Mouse (Mus musculus) layer of hippocampus, postnatal 14 days (tissue): Measurements from ENCODE around the gene Gm12216. TPM values are rescaled to one million over a fixed set of nuclear protein-coding genes. Genes with fewer than 3 reads are reported as not detected.

Experiments used
- DNase-seq, 2 experiments: peaks; one replicate each; pipeline ENCODE4 v3.0.0; 2021 to 2022; ENCODE audit warnings: low spot score in 2 of 2, mixed read lengths in 1 of 2
- microRNA-seq, 2 experiments: library from miRNA; unstranded; fragments of <30 nt; microRNA quantifications; one replicate each; pipeline ENCODE4 v1.2.0; 2021
- total RNA-seq, 2 experiments: library from RNA; stranded (reverse); gene quantifications; 2 replicates each; pipeline ENCODE4 v1.2.3; 2021

The Gm12216 gene
- total RNA-seq, 2 experiments from 2014 or later, result 2.4 to 4.1 TPM

- DNase-seq, result no peak
Measured at GRCm38 (mm10) chr11:53749716-53750352, 109.2 kb downstream of the Gm12216 start.

GRCm38 (mm10) chr11:53749306-53749705 is 109.8 kb downstream of the Gm12216 start:
- no peak for DNase-seq

- no peak for DNase-seq
Measured at GRCm38 (mm10) chr11:53748614-53749013, 110.4 kb downstream of the Gm12216 start.

GRCm38 (mm10) chr11:53747985-53748384 is 111.1 kb downstream of the Gm12216 start:
- no peak for DNase-seq

- no peak for DNase-seq
Measured at GRCm38 (mm10) chr11:53745260-53745659, 113.8 kb downstream of the Gm12216 start.

- no peak for DNase-seq
Measured at GRCm38 (mm10) chr11:53742353-53742752, 116.7 kb downstream of the Gm12216 start.

- peak; percentile 41 to 69 for DNase-seq
Measured at GRCm38 (mm10) chr11:53737573-53737946, 121.5 kb downstream of the Gm12216 start.

- peak; percentile 55 to 67 for DNase-seq
Measured at GRCm38 (mm10) chr11:53736771-53737572, 122.1 kb downstream of the Gm12216 start.

- peak; percentile 57 to 78 for DNase-seq
Measured at GRCm38 (mm10) chr11:53735682-53736245, 123.3 kb downstream of the Gm12216 start.

GRCm38 (mm10) chr11:53734970-53735681 is 123.9 kb downstream of the Gm12216 start:
- no peak for DNase-seq

- no peak for DNase-seq
Measured at GRCm38 (mm10) chr11:53734431-53734830, 124.6 kb downstream of the Gm12216 start.

GRCm38 (mm10) chr11:53733824-53734223 is 125.2 kb downstream of the Gm12216 start:
- no peak for DNase-seq

Small RNA genes lying within 50 kb of the gene (microRNA-seq; reads per million reads assigned to microRNA genes)
- gene Mir7671, result 0 reads per million in 2 experiments

Other genes with a start within 250 kb of the Gm12216 start
- gene Il4, start 240.6 kb downstream of the Gm12216 start, total RNA-seq, result not detected
- gene Il13, start 224.6 kb downstream of the Gm12216 start, total RNA-seq, result not detected
- 10 to 100 TPM in 1 of 2 experiments, 1 to 10 TPM in 1; 9.0 to 10.5 TPM for gene Rad50, start 151.9 kb downstream of the Gm12216 start, total RNA-seq
- gene Il5, start 138.5 kb downstream of the Gm12216 start, total RNA-seq, result not detected
- 1 to 10 TPM; 4.9 to 7.7 TPM for gene Irf1, start 89.2 kb downstream of the Gm12216 start, total RNA-seq
- gene Gm17334, start 86.1 kb downstream of the Gm12216 start, total RNA-seq, result under 1 TPM in 1 of 2 experiments, not detected in 1; 0.62 TPM
- 10 to 100 TPM; 12.4 to 13.5 TPM for gene Slc22a5, start 32.4 kb upstream of the Gm12216 start, total RNA-seq
- gene Slc22a21, start 121.1 kb upstream of the Gm12216 start, total RNA-seq, result 1 to 10 TPM; 2.9 to 4.2 TPM
- gene Slc22a4, start 168.8 kb upstream of the Gm12216 start, total RNA-seq, result 1 to 10 TPM; 7.2 to 7.3 TPM
- 10 to 100 TPM; 17.7 to 17.9 TPM for gene Pdlim4, start 209.8 kb upstream of the Gm12216 start, total RNA-seq
- gene P4ha2, start 240.8 kb upstream of the Gm12216 start, total RNA-seq, result 10 to 100 TPM; 21.1 to 22.4 TPM